ENCODE assay signal across 15 mouse cellular contexts in the genomic region with DNA sequence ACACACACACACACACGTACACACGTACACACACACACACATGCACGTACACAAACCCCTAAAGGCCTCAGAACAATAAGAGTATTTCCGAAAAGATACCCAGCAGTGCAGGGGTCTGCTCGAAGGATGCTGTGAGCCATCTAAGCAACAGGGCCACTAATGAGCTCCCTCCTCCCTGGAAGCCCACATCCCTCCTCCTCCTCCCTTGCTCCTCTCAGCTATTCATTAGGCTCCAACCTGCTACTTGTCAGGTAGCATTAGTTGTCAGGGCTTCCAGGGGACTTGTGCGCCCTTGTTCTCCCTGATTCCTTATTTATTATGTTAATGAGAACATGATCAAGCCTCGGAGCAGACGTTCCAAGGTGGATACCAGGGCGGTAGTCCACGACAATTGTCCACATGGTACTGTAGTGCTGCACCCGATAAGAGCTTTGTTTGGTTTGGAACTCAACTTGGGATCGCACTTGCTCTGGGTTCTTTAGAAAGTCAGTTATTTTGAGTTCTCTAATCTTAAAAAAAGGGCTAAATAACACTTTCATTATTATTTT.
"Had no signal": no experiment of that assay in that cellular context is flagged by ENCODE, and none has a peak within 500 bp of the region (broad histone marks: within the 10 kb centered on the region; RNA-seq: fewer than 3 reads in every experiment).

No protein-coding gene starts in this region.

- H3K36me3 ChIP-seq: limb, embryonic 15.5 days; liver, embryonic 12.5 days; lung, embryonic 15.5 days; neural tube, embryonic 15.5 days had no signal

- ATAC-seq: liver, embryonic 12.5 days had no signal

- H3K9me3 ChIP-seq: limb, embryonic 15.5 days; liver, embryonic 12.5 days; lung, embryonic 15.5 days; neural tube, embryonic 15.5 days had no signal

- H3K4me1 ChIP-seq: liver, embryonic 12.5 days had no signal

- H3K27me3 ChIP-seq: lung, embryonic 15.5 days; neural tube, embryonic 15.5 days had no signal

- H3K9ac ChIP-seq: limb, embryonic 15.5 days; liver, embryonic 12.5 days; lung, embryonic 15.5 days; neural tube, embryonic 15.5 days had no signal

- DNase-seq: kidney, adult 11 months; kidney, adult 9 months; kidney, postnatal 14 days; lung, postnatal 14 days; right cerebral cortex, postnatal 4 days; spleen, adult 18-20 months; thymus, adult 2 months; thymus, postnatal 25 days had no signal

- H3K27ac ChIP-seq: left cerebral cortex, adult 2 months; limb, embryonic 15.5 days; liver, embryonic 12.5 days; lung, embryonic 15.5 days; macrophage; neural tube, embryonic 15.5 days had no signal

- H3K4me3 ChIP-seq: left cerebral cortex, adult 2 months; limb, embryonic 15.5 days; liver, embryonic 12.5 days; lung, embryonic 15.5 days; myocyte; neural tube, embryonic 15.5 days had no signal

- H3K4me2 ChIP-seq: limb, embryonic 15.5 days; liver, embryonic 12.5 days; lung, embryonic 15.5 days had no signal
